Mouse (Mus musculus): Measurements from ENCODE around the gene Hinfp.

- TF ChIP-seq CTCF (IDR thresholded peaks at IDR 0.05) (peak; percentile 87), POLR2A (IDR thresholded peaks at IDR 0.05; ENCODE audit: insufficient read depth, low read depth, low read length) (0 out of 2 replicates have a peak, but pooled peaks have one; percentile 46), EP300 (IDR thresholded peaks at IDR 0.05; ENCODE audit: insufficient read depth, low read depth, low read length) (0 out of 2 replicates have a peak, but pooled peaks have one; percentile 34)
Measured at GRCm38 (mm10) chr9:44268027-44268360, 37.5 kb downstream of the Hinfp start.
